Mouse (Mus musculus): ENCODE measurements around the gene 4930412O13Rik.

The 4930412O13Rik gene

DNA sequence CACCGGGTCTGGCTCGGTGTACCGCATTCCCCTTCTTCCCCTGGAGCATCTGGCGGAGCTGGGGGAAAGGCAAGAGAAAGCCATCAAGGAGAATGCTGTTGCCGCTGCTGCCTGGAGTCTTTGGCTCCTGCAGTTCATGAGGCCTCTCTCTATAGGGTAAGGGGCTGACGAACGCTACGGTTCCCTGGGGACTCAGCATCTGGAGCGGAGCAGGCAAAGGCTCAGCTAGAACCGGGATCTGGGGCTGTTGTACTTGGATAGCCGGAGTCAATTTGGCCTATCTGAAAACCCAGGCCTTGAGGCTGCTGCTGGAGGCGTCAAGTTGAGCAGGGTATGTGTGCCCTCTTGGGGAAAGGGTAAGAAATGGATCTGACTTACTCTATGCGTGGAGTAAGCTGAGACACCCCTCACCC, 565 bp downstream of the 4930412O13Rik start:
- DNase-seq = no peak

GRCm38 (mm10) chr2:9882371-9882925, 1.4 kb downstream of the 4930412O13Rik start:
- no peak for DNase-seq

DNA sequence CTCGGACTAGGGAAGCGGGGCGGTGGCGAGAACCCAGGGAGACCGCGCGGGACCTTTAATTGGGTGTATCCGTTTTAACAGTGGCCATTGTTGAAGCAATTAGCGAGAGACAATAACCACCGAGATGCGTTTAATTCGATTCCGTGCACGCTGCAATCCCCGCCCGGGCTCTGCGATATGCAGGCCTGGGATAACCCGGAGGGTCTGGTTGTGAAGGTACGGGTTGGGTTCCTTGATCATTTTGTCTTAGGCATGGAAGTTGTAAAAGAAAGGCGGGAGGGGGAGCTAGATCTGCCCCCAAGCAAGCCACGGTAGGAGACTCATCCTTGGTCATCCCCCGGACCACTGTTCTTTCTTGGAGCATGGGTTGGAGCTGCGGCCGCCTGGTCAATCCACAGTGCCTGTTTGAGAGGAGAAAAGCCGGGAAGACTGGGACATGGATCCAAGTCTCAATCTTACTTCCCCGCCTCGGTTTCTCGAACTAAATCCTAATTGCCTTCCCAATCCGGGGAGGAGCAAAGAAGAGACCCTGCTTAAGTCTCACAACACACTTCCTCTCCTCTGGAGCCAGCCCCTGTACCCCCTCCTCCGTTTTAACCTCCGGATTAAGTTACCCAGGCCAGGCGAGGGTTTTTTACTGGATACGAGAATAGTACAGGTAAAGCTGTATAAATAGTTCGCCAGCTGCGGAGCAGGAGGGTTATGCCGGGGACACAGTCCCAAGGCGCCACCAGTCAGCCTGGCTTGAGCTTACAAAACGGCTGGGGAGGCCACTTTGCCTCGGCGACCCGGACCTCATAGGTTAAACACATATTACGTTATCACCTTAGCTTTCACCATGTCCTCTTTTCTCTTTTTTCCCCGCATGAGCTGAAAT, 2.1 kb downstream of the 4930412O13Rik start:
- DNase-seq = no peak

DNA sequence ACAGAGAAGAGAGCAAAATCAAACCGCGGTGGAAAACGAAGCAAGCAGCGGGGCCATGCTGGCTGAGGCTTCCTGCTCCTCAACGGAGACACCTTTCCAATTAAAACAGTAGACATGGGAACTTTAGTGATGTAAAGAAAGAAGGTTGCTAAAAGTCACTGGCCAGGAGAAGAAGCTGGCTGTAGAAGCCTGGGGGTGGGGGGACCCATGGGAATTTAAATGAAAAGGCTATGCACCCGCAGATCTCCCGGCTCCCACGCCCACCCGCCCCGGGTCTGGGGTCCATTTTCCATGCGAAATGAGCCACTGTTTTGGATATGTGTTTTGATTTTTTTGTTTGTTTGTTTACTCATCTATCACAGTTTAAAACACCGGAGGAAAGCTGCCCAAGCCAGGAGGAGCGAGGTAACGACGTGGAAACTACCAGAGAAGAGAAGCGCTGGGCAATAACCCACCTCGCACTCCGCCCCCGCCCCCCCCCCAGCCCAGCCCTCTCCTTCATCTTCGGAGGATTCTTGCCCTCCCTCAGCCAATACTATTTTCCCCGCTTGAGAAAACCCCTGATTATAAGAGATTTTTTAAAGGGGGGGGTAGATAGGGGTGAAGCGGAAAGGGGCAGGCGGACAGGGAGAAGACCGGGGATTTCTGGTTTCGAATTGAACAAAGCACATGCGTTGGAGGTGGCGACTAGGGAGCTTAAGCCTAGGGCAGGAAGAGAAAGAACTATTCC, 2.9 kb downstream of the 4930412O13Rik start:
- DNase-seq = no peak

DNA sequence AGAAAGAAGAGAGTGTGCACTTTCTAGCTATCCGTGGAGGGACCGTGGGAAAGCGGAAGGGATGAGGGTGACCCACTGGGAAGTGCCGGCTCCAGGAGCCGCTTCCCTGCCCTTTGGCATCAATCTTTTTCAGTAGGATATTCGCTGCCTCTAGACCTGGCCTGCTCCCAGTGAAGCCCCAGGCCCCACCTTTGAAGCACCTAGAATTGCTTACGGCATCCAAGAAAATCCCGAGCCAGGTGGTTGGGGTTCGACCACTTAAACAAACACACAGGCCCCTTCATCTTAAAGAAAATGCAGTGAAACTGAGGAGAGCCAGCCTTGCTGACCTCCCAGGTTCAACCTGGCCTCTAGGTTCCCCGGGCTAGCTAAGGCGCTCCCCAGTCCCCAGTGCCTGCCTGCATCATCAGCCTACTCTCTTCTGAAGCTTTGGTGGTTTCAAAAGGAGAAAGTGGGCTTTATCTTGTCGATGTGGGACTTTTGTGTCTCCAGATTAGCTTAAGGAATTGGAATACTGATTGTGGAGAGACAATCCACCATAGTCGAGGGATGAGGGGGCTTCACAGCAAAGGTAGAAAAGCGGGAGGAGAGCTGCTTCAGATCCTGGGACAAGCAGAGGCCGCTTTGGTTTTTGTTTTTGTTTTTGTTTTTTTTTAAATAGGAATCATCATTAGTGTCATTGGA, 3.6 kb downstream of the 4930412O13Rik start:
- DNase-seq = no peak

- DNase-seq = no peak
Observed at GRCm38 (mm10) chr2:9885217-9885770, 4.2 kb downstream of the 4930412O13Rik start.

DNA sequence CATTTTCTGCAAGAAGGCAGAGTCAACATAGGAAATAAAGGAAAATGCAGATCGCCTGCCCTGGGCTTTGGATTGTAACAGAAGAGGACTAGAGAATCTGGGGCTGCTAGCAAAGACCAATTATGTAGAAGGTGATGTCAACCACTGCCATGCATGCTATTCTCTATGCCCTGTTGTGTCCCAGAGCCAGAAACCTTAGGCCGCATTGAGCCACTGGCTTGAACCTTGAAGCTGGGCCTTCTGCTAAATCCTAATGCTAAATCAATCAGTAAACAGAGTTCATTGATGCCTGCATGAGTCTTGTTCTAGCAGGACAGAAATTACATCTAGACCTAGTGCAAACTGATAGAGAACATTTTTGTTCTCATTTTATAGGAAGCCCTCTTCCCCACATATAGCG, 5.0 kb downstream of the 4930412O13Rik start:
- DNase-seq = no peak

DNA sequence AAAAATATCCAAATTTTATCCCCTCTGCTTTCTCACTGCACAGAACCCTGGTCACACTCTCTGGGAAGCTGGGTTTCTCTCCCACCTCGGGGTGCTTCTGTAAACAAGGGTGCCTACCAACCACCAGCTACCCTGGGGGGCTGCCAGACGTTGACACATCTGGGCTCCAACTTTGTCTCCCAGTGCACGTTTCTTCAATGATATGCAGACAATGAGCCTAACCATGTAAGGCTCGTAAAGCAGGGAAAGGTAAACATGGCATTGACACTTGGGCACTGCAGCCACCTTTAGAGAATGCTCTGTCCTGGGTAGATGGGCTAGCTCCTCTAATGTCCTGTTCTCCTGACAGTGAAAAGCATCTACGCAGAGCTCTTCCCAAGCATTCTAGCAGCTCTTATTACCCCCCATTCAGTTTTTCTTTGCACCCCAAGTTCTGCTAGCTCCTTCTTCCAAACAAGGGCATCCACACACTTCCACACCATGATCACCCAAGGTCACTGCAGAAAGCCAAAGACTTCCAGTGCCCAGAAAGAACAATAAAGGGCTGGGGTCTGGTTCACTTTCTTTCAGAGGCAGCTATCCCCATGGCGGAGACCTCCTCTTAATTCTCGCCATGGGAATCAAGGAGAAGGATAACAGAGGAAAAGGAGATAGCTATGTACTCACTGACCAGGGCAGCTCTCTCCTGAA, 6.0 kb downstream of the 4930412O13Rik start:
- DNase-seq = no peak

DNA sequence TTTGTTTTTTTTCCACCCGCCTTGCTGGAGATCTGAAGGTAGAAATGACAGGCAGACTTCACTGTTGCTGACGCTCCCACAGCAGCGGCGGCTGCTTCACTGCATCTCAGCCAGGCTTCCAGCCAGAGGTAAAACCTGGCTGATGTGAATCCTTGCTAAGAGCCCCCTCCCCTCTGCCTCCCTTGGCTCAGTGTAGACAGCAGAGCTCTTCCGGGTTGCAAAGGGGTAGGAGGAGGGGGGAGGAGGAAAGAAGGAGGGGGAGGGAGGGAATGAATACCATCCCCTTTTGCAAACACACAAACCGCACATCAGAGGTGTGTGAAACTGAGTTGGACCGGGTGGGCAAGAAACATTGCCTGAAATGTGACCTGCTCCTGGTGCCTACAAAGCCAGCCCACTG, 6.6 kb downstream of the 4930412O13Rik start:
- DNase-seq = no peak

DNA sequence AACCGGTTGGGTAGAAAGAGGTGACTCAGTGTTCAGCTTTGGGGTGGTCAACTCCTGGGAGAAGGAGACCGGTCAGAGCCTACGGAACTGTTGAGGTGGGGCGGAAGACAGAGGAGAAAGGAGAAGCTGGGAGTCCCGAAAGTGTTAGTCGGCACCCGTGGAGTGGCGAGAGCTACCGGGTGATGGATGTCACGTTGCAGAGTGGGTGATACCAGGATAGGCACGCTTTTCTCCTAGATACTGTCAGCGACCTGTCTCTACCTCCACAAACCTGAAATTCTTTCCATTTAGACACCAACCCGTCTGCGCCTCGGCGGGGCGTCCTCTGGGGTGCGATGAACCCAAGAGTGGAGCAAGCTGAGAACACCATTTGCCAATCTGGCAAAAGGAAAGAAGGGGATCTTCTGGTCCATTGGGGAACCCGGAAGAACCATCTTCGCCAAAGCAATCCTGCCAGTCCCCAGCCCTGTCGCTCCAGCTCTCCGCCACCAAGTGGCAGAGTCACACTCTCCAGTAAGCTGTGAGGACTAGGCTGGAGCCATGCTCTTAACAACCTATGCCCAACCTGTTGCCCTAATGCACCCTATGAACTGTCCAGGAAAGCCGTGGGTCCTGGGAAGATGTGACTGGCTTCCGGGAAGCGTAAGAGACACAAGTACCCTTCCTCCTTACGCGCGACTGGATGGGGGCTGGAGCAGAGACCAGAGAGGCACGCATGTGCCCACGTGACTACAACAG, 8.0 kb downstream of the 4930412O13Rik start, which contains the start of gene 9230102O04Rik:
Gene 9230102O04Rik (minus strand): TSS at position 628 of the 738 bp plus-strand sequence.
- DNase-seq = no peak

DNA sequence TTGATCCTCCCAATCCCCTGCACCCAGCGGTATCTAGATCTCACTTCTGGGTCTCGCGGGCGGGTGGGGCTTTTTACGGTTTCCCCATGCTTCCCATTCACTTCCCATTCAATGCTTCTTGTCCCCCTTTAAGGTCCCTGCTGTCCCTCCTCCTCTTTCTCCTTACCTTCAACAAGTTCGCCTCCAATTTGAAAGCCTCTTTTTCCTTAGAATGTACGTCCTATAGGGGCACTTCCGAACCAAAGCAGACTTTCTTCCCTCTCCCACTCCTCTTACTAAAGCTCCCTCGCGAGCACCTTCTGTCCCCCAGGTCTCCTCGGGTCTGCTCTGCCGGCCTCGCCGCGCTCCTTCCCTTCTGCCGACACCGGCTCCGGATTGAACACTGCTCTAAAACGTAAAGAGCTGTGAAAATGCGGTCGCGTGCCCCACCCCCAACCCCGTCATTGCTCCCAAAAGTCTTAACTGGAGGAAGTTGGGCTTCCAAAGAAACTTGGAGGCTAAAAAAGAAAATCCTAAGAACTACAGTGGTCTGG, 8.7 kb downstream of the 4930412O13Rik start, which contains the start of gene Gata3:
Gene Gata3 (minus strand): TSS at position 384 of the 533 bp plus-strand sequence.
- no peak for DNase-seq

DNA sequence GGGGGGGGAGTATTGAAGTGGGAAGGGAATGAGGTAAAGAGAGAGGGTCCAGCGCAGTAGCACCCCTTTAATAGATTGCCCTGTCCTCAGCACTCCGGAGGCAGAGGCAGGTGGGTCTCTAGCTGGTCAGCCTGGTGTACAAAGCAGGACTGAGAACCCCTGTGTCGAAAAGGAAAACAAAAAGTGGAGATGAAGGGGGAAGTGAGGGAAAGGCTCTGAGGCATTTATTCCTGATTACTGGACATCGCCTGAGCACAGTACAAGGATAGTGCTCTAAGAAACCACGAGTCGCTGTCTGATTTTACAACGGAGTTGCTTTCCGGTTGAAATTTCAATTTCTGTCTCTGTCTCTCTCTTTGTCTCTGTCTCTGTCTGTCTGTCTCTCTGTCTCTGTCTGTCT, 9.2 kb downstream of the 4930412O13Rik start:
- DNase-seq = no peak

DNA sequence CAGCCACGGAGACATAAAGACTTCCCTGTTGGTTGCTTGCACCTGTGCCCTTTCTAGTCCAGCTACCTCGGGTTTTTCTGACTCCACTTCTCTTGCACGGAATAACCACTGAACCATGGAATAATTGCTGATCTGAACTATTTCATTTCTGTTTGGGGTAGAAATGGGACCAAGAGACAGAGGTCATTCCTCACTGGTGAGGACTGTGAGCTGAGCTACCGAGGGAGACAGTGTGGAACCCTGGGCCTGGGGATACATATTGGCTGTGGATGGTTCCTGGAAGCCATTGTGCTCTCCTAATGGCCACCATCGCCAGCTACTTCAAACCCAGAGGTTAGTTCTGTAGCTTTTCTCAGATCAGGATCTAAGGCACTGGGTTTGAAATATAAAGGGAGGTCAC, 9.9 kb downstream of the 4930412O13Rik start:
- DNase-seq = no peak

- no peak for DNase-seq
Observed at GRCm38 (mm10) chr2:9892541-9892940, 11.5 kb downstream of the 4930412O13Rik start.

DNA sequence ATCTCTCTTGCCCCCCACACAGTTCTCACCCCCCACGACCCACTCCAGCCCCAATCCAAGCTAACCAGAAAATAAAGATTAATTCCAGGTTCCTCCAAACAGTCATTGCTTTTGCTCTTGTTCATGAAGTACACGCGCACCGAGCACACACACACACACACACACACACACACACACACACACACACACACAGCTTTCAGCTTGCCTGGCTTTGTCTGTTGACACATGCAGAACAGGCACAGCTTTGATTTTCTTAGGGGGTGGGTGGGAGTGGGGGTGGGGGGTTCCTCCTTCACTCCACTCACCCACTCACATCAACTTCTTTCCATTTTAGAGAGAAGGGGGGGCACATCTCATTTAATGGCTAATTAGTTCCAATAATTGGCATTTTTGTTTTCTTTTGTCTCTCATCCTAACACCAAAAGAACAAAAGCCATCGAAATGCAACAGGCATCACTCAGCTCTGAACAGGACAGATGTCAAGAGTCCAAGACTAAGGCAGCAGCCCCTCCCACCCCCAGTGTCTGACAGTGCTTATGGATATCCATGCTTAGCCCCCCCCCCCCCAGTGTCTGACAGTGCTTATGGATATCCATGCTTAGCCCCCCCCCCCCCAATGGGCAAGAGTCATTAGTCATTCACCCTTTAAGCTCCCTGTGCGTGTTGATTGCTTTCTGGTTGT, 12.4 kb downstream of the 4930412O13Rik start:
- no peak for DNase-seq

DNA sequence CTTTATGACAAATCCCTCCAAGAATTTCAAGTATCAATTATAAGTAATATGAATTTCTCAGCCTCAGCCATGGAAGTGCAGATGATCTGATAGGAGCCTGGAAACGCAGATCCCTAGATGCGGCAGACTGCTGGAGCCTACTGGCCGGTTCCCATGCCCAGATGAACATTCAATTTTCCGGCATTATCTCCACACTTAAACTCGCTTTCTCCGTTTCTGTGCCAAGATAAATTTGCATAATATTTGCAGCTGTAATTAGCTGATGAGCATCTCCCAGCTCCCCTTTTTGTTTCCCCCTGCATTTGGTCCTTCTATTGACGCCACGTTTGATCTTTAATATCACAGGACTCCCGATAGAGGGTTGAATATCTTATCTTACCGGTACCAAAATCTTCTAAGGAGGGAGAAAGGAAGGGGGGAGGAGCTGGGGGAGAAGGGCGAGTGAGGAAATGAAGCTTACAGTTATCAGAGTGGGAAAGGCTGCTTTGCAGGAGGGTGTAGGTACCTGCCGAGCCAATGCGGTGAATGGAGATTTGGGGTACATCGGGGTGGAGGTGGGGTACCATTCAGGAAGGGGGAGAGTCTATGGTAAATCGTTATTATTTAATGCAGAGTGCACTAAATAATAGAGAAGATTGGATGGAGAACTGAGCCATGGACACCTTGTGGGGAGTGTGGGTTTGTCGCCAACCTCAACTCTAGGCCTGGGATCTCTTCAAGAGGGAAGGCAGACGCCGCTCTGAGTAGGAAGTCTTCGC, 14.0 kb downstream of the 4930412O13Rik start:
- DNase-seq = no peak

DNA sequence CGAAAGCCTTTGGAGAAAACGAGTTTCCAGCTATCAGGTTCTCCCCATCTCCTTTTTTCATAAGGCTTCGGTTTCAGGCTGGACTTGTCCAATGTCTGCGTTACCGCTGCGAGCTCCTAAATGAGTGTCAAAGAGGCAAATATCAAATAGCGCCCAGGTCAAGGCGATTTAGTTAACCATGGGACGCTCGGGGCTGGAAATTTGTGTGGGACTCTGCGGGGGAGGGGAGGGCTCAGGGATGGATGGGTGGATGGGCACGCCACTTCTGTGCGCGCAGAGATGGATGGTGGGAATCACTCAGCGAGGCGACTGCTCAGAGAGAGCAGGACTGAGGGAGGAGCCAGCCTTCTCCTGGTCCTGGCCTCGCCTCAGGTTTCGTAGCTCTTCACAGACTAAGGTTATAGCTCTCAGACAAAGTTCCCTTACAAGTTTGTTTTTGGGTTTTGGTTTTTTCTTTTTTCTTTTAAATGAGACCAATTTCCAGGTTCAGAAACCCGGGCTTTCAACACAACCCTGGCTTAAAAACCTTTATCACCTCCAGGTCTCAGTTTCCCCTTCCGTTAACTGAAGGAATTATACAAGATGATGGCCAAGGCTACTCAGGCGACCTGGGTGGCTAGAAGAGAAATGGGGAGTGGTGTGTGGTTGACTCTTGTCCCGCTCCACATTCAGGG, 15.2 kb downstream of the 4930412O13Rik start:
- DNase-seq = no peak

DNA sequence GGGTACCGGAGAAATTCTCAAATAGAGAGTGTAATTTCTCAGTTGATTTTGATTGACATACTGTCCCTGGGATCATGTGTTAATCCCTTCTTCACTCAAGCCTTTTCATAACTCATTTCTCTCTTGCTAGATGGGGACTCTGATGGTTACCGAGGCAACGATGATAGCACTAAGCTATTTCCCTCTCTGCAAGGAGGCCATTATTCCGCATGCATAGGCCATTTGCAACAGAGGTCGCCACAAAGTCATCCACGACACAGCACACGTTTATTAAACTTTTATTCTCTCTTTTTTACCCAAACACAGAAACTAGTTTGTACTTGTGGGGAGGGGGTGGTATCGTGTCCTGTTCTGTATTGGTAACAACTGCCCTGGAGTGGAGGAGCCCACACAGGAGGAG, 16.8 kb downstream of the 4930412O13Rik start:
- no peak for DNase-seq
